Mouse (Mus musculus) embryonic facial prominence, embryonic 14.5 days (tissue): ENCODE measurements at regions not wholly inside any gene's neighbourhood (a gene's known extent, or its start where the extent isn't known, plus 50 kb on each side); places are given as distances from the start of the nearest gene placed in this dataset.

Experiments used
- ATAC-seq: fragments of 200-750 bp; cut with Nextera tagmentation; 2 replicates; pipeline ENCODE4 v1.8.0; 2017; ENCODE audit warnings: low read depth, moderate number of reproducible peaks, moderate TSS enrichment
- DNase-seq: peaks from one replicate; pipeline ENCODE4 v3.0.0-alpha.2; 2015; ENCODE audit warnings: low spot score
- H3K27ac ChIP-seq: fragments of 300-500 bp; sonication (generic); replicated peaks from 2 replicates; pipeline ENCODE4 v1.5.1; 2014; ENCODE audit warnings: low read depth, mild to moderate bottlenecking, low read length, moderate library complexity
- H3K27me3 ChIP-seq: fragments of 300-500 bp; sonication (generic); replicated peaks from 2 replicates; pipeline ENCODE4 v1.6.1; 2014; ENCODE audit warnings: low read length; ENCODE audit not compliant: control insufficient read depth, insufficient read depth
- H3K36me3 ChIP-seq: fragments of 300-500 bp; sonication (generic); 2 replicates; pipeline ENCODE4 v1.6.1; 2014; ENCODE audit warnings: low read length, mixed read lengths; ENCODE audit not compliant: control insufficient read depth, insufficient read depth
- H3K4me1 ChIP-seq: fragments of 300-500 bp; sonication (generic); 2 replicates; pipeline ENCODE4 v1.6.1; 2014; ENCODE audit warnings: antibody characterized with exemption, low read length; ENCODE audit not compliant: control insufficient read depth, insufficient read depth
- H3K4me2 ChIP-seq: fragments of 300-500 bp; sonication (generic); 2 replicates; pipeline ENCODE4 v1.6.1; 2014; ENCODE audit warnings: low read depth, mild to moderate bottlenecking, low read length, moderate library complexity, mixed read lengths
- H3K4me3 ChIP-seq: fragments of 300-500 bp; sonication (generic); 2 replicates; pipeline ENCODE4 v1.5.1; 2014; ENCODE audit warnings: low read depth, mild to moderate bottlenecking, low read length
- H3K9ac ChIP-seq: fragments of 300-500 bp; sonication (generic); 2 replicates; pipeline ENCODE4 v1.6.1; 2014; ENCODE audit warnings: low read depth, mild to moderate bottlenecking, low read length, moderate library complexity, mixed read lengths
- H3K9me3 ChIP-seq: fragments of 300-500 bp; sonication (generic); 2 replicates; pipeline ENCODE4 v1.6.1; 2016; ENCODE audit warnings: low read length; ENCODE audit not compliant: control insufficient read depth
- WGBS: fragments of 180-500 bp; shearing (Covaris S2); extraction: QIAGEN DNeasy Blood & Tissue Kit; methylation state at CpG from one replicate; pipeline ENCODE4 v1.1.7; 2014; 5-methylcytosine and 5-hydroxymethylcytosine counted together

- 69% methylated on average over 3 of the region's 3 CpGs for WGBS
- no peak for DNase-seq
Measured at GRCm38 (mm10) chr14:16133410-16133809, 115.7 kb upstream of the Ngly1 start.

GRCm38 (mm10) chr14:16136187-16136586, 112.9 kb upstream of the Ngly1 start:
- ATAC-seq = no peak
- Histone ChIP-seq H3K4me2 (no peak overlapping the region), H3K36me3 (no peaks in the 10 kb centered on the region), H3K9me3 (no peaks in the 10 kb centered on the region), H3K4me1 (no peaks in the 10 kb centered on the region), H3K27me3 (no peaks in the 10 kb centered on the region), H3K4me3 (no peak overlapping the region), H3K9ac (no peak overlapping the region), H3K27ac (no peak overlapping the region)
- DNase-seq = no peak
- WGBS = 75% methylated on average over 3 of the region's 3 CpGs

More at GRCm38 (mm10) chr14:16133410-16133809, 115.7 kb upstream of the Ngly1 start:
- H3K9ac ChIP-seq = no peak overlapping the region
- H3K27ac ChIP-seq = no peak overlapping the region
- ATAC-seq = no peak
- no peaks in the 10 kb centered on the region for H3K27me3 ChIP-seq
- H3K4me3 ChIP-seq = no peak overlapping the region
- no peaks in the 10 kb centered on the region for H3K36me3 ChIP-seq
- no peak overlapping the region for H3K4me2 ChIP-seq
- H3K9me3 ChIP-seq = no peaks in the 10 kb centered on the region
- no peaks in the 10 kb centered on the region for H3K4me1 ChIP-seq

DNA sequence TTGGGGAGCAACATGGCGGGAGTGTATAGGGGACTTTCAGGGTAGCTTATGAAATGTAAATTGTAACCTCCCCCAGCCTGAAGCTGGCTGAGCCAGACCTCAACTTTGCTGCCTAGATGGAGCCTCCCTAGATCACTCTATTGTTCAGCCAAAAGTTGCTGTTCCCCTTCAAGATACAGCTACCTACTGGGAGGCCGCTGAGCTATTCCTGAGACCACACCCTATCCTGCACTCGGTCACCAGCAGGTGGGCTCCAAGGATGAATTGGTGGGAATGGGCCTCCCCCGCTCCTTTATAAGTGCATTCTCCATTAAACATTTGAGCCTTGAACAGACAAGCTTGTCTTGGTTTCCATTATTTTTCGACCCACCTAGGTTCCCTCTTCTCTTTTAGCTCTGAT, 104.8 kb upstream of the Ngly1 start:
- no peak overlapping the region for H3K4me2 ChIP-seq
- no peaks in the 10 kb centered on the region for H3K4me1 ChIP-seq
- H3K9ac ChIP-seq = no peak overlapping the region
- 86% methylated on average over 5 of the region's 5 CpGs for WGBS
- no peak for DNase-seq
- H3K9me3 ChIP-seq = no peaks in the 10 kb centered on the region
- H3K4me3 ChIP-seq = no peak overlapping the region
- H3K27me3 ChIP-seq = no peaks in the 10 kb centered on the region
- no peaks in the 10 kb centered on the region for H3K36me3 ChIP-seq
- ATAC-seq = no peak
- no peak overlapping the region for H3K27ac ChIP-seq

DNA sequence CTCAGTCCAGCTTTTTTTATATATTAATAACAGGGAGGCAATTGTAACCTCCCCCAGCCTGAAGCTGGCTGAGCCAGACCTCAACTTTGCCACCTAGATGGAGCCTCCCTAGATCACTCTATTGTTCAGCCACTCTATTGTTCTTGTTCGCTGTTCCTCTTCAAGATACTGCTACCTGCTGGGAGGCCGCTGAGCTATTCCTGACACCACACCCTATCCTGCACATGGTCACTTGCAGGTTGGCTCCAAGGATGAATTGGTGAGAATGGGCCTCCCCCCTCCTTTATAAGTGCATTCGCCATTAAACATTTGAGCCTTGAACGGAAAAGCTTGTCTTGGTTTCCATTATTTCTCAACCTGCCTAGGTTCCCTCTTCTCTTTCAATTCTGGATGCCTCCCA, 102.3 kb upstream of the Ngly1 start:
- no peak overlapping the region for H3K9ac ChIP-seq
- H3K27ac ChIP-seq = no peak overlapping the region
- H3K36me3 ChIP-seq = no peaks in the 10 kb centered on the region
- no peak overlapping the region for H3K4me3 ChIP-seq
- no peaks in the 10 kb centered on the region for H3K27me3 ChIP-seq
- H3K4me1 ChIP-seq = no peaks in the 10 kb centered on the region
- ATAC-seq (no peak), DNase-seq (no peak)
- 51% methylated on average over 4 of the region's 4 CpGs for WGBS
- no peak overlapping the region for H3K4me2 ChIP-seq
- H3K9me3 ChIP-seq = no peaks in the 10 kb centered on the region

- WGBS = 90% methylated on average over 3 of the region's 3 CpGs
Measured at GRCm38 (mm10) chr14:16151815-16152214, 97.3 kb upstream of the Ngly1 start.

DNA sequence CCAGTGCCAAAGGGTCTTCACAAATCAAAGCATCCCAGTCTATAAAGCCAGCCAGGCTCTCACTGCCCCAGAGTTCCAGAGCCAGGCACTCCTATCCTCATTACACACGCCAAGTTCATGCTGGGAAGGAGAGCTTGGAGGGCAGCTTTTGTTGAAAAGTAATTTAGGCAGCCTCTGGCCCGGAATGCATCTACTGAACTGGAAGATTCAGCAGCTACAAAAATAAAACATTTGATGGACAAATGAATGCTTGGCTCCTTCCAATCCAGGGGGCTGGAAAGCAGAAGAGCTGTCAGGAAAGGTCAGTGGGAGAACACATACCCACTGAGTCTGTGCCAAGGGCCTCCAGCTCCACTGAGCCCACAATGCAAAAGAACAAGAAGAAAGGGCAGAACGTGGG, 96.4 kb upstream of the Ngly1 start:
- ATAC-seq (no peak), DNase-seq (no peak)
- Histone ChIP-seq H3K4me2 (no peak overlapping the region), H3K27ac (no peak overlapping the region), H3K9me3 (no peaks in the 10 kb centered on the region), H3K27me3 (no peaks in the 10 kb centered on the region), H3K4me1 (no peaks in the 10 kb centered on the region), H3K9ac (no peak overlapping the region), H3K4me3 (no peak overlapping the region), H3K36me3 (no peaks in the 10 kb centered on the region)
- 50% methylated on average over 3 of the region's 3 CpGs for WGBS

More at GRCm38 (mm10) chr14:16151815-16152214, 97.3 kb upstream of the Ngly1 start:
- Histone ChIP-seq H3K4me2 (no peak overlapping the region), H3K4me1 (no peaks in the 10 kb centered on the region), H3K9ac (no peak overlapping the region), H3K9me3 (no peaks in the 10 kb centered on the region), H3K36me3 (no peaks in the 10 kb centered on the region), H3K4me3 (no peak overlapping the region), H3K27ac (no peak overlapping the region), H3K27me3 (no peaks in the 10 kb centered on the region)
- no peak for ATAC-seq
- no peak for DNase-seq

GRCm38 (mm10) chr14:16155106-16155505, 94.0 kb upstream of the Ngly1 start:
- H3K9ac ChIP-seq = no peak overlapping the region
- no peaks in the 10 kb centered on the region for H3K27me3 ChIP-seq
- H3K4me2 ChIP-seq = no peak overlapping the region
- no peak overlapping the region for H3K27ac ChIP-seq
- H3K4me3 ChIP-seq = no peak overlapping the region
- H3K36me3 ChIP-seq = no peaks in the 10 kb centered on the region
- WGBS = 71% methylated on average over 1 of the region's 1 CpGs
- no peaks in the 10 kb centered on the region for H3K4me1 ChIP-seq
- ATAC-seq (no peak), DNase-seq (no peak)
- H3K9me3 ChIP-seq = no peaks in the 10 kb centered on the region

GRCm38 (mm10) chr14:16170226-16170625, 78.9 kb upstream of the Ngly1 start:
- Histone ChIP-seq H3K27ac (no peak overlapping the region), H3K4me1 (no peaks in the 10 kb centered on the region), H3K4me3 (no peak overlapping the region), H3K4me2 (no peak overlapping the region), H3K9ac (no peak overlapping the region), H3K36me3 (no peaks in the 10 kb centered on the region), H3K27me3 (no peaks in the 10 kb centered on the region), H3K9me3 (no peaks in the 10 kb centered on the region)
- no peak for ATAC-seq
- WGBS = 61% methylated on average over 1 of the region's 1 CpGs
- DNase-seq = no peak

GRCm38 (mm10) chr14:16172261-16172660, 76.8 kb upstream of the Ngly1 start:
- Histone ChIP-seq H3K4me3 (no peak overlapping the region), H3K27me3 (no peaks in the 10 kb centered on the region), H3K4me2 (no peak overlapping the region), H3K27ac (no peak overlapping the region), H3K4me1 (no peaks in the 10 kb centered on the region), H3K9me3 (no peaks in the 10 kb centered on the region), H3K9ac (no peak overlapping the region), H3K36me3 (no peaks in the 10 kb centered on the region)
- no peak for ATAC-seq
- 83% methylated on average over 3 of the region's 3 CpGs for WGBS
- no peak for DNase-seq
